Mouse (Mus musculus) 3T3-L1 (cell line): ENCODE measurements around the gene Gm20604.

Source experiments
- DNase-seq: peaks from one replicate; pipeline ENCODE4 v3.0.0-alpha.2; 2015; ENCODE audit warnings: low read depth, low spot score

Gm20604 gene

GRCm38 (mm10) chr12:102758403-102758756 lies at the start of gene Gm20604:
Gene Gm20604 (minus strand): TSS chr12:102758672.
- DNase-seq = peak; percentile 20

- DNase-seq = no peak
Measured at GRCm38 (mm10) chr12:102799528-102799927, 41.1 kb upstream of the Gm20604 start.

GRCm38 (mm10) chr12:102787927-102788326 lies 29.5 kb upstream of the Gm20604 start:
- DNase-seq = no peak

- DNase-seq = no peak
Measured at GRCm38 (mm10) chr12:102785593-102785985, 27.1 kb upstream of the Gm20604 start.

- DNase-seq = no peak
Measured at GRCm38 (mm10) chr12:102784899-102785592, 26.6 kb upstream of the Gm20604 start.

- no peak for DNase-seq
Measured at GRCm38 (mm10) chr12:102782841-102783240, 24.4 kb upstream of the Gm20604 start.

- peak; percentile 18 for DNase-seq
Measured at GRCm38 (mm10) chr12:102779452-102779851, 21.0 kb upstream of the Gm20604 start.

- DNase-seq = no peak
Measured at GRCm38 (mm10) chr12:102778151-102778550, 19.7 kb upstream of the Gm20604 start.

GRCm38 (mm10) chr12:102776035-102776434 lies 17.6 kb upstream of the Gm20604 start:
- no peak for DNase-seq

- DNase-seq = no peak
Measured at GRCm38 (mm10) chr12:102772676-102773075, 14.2 kb upstream of the Gm20604 start.

GRCm38 (mm10) chr12:102771601-102772000 lies 13.1 kb upstream of the Gm20604 start:
- peak; percentile 18 for DNase-seq

- peak; percentile 9 for DNase-seq
Measured at GRCm38 (mm10) chr12:102769000-102769399, 10.5 kb upstream of the Gm20604 start.

GRCm38 (mm10) chr12:102763696-102764095 lies 5.2 kb upstream of the Gm20604 start:
- DNase-seq = no peak

- no peak for DNase-seq
Measured at GRCm38 (mm10) chr12:102761668-102762067, 3.2 kb upstream of the Gm20604 start.

GRCm38 (mm10) chr12:102758936-102759335 lies 464 bp upstream of the Gm20604 start:
- DNase-seq = peak; percentile 10

GRCm38 (mm10) chr12:102757689-102758402 lies 626 bp downstream of the Gm20604 start, which contains the start of the genes Gm28051, Gon7 and Ubr7:
Gene Gm28051 (minus strand): TSS chr12:102757765.
Gene Gon7 (minus strand): TSS chr12:102757803.
Gene Ubr7 (plus strand): TSS chr12:102757967.
- DNase-seq = peak; percentile 97

- peak; percentile 40 for DNase-seq
Measured at GRCm38 (mm10) chr12:102757055-102757688, 1.3 kb downstream of the Gm20604 start.

- peak; percentile 61 for DNase-seq
Measured at GRCm38 (mm10) chr12:102756304-102756703, 2.2 kb downstream of the Gm20604 start.

- no peak for DNase-seq
Measured at GRCm38 (mm10) chr12:102748256-102748655, 10.2 kb downstream of the Gm20604 start.

- DNase-seq = peak; percentile 62
Measured at GRCm38 (mm10) chr12:102744839-102745238, 13.6 kb downstream of the Gm20604 start.

- DNase-seq = peak; percentile 86
Measured at GRCm38 (mm10) chr12:102743589-102744574, 14.6 kb downstream of the Gm20604 start, which contains the start of the genes Moap1 and Tmem251. Gene Moap1 (minus strand): TSS chr12:102743661. Gene Tmem251 (plus strand): TSS chr12:102743762.
